Mouse (Mus musculus): ENCODE measurements around the gene Plekhg4.
A peak's percentile ranks its signal among the peaks of the same experiment; 100 is the strongest.

Gene Plekhg4

GRCm38 (mm10) chr8:105403467-105403866 is 30.4 kb downstream of the Plekhg4 start:
- no peak for DNase-seq (ENCODE audit: low read depth)

- DNase-seq (ENCODE audit: low read depth): no peak
Measured at GRCm38 (mm10) chr8:105404496-105404895, 31.4 kb downstream of the Plekhg4 start.

GRCm38 (mm10) chr8:105406416-105406815 is 33.3 kb downstream of the Plekhg4 start:
- no peak for DNase-seq (ENCODE audit: low read depth)

GRCm38 (mm10) chr8:105408331-105408730 is 35.3 kb downstream of the Plekhg4 start:
- peak; percentile 66 for DNase-seq (ENCODE audit: low read depth)

- DNase-seq (ENCODE audit: low read depth): no peak
Measured at GRCm38 (mm10) chr8:105409947-105410346, 36.9 kb downstream of the Plekhg4 start.

GRCm38 (mm10) chr8:105413391-105413790 is 40.3 kb downstream of the Plekhg4 start, which contains the start of the genes Kctd19 and Lrrc36:
Gene Kctd19, minus strand, starts transcription at chr8:105413502.
Gene Lrrc36, plus strand, starts transcription at chr8:105413571.
- no peak for DNase-seq (ENCODE audit: low read depth)

GRCm38 (mm10) chr8:105418992-105419391 is 45.9 kb downstream of the Plekhg4 start:
- DNase-seq (ENCODE audit: low read depth): peak; percentile 23

- no peak for DNase-seq (ENCODE audit: low read depth)
Measured at GRCm38 (mm10) chr8:105419800-105420199, 46.7 kb downstream of the Plekhg4 start.

- no peak for DNase-seq (ENCODE audit: low read depth)
Measured at GRCm38 (mm10) chr8:105422006-105422405, 48.9 kb downstream of the Plekhg4 start.

GRCm38 (mm10) chr8:105426878-105427277 is 53.8 kb downstream of the Plekhg4 start:
- DNase-seq (ENCODE audit: low read depth): no peak

- DNase-seq (ENCODE audit: low read depth): no peak
Measured at GRCm38 (mm10) chr8:105431743-105432515, 58.9 kb downstream of the Plekhg4 start.

All from NIH3T3 (cell line).